Mouse (Mus musculus): ENCODE measurements around the gene Krtcap2.
"Not testable (repeated sequence)": the region's sequence is repeated elsewhere in the genome, so short reads cannot be mapped to it uniquely, and the experiment has no call there.

Gene Krtcap2

GRCm38 (mm10) chr3:89245688-89246171 is at the start of gene Krtcap2:
Gene Krtcap2 (plus strand): TSS chr3:89245966.
- DNase-seq (ENCODE audit: low spot score): peak; percentile 76

GRCm38 (mm10) chr3:89195979-89196877 is 49.5 kb upstream of the Krtcap2 start:
- DNase-seq (ENCODE audit: low spot score): peak; percentile 85

- DNase-seq (ENCODE audit: low spot score): no peak
These were observed 45.9 kb upstream of the Krtcap2 start for GRCm38 (mm10) chr3:89199839-89200238.

GRCm38 (mm10) chr3:89202253-89203141 is 43.3 kb upstream of the Krtcap2 start, which contains the start of gene Gba:
Gene Gba (plus strand): TSS chr3:89202928.
- DNase-seq (ENCODE audit: low spot score): peak; percentile 88

GRCm38 (mm10) chr3:89203142-89203514 is 42.6 kb upstream of the Krtcap2 start:
- DNase-seq (ENCODE audit: low spot score): no peak

GRCm38 (mm10) chr3:89206079-89206478 is 39.7 kb upstream of the Krtcap2 start:
- no peak for DNase-seq (ENCODE audit: low spot score)

GRCm38 (mm10) chr3:89206695-89207094 is 39.1 kb upstream of the Krtcap2 start:
- DNase-seq (ENCODE audit: low spot score): no peak

GRCm38 (mm10) chr3:89208075-89208657 is 37.6 kb upstream of the Krtcap2 start:
- DNase-seq (ENCODE audit: low spot score): no peak

GRCm38 (mm10) chr3:89208736-89209135 is 37.0 kb upstream of the Krtcap2 start:
- no peak for DNase-seq (ENCODE audit: low spot score)

- DNase-seq (ENCODE audit: low spot score): no peak
These were observed 36.0 kb upstream of the Krtcap2 start for GRCm38 (mm10) chr3:89209731-89210130.

- no peak for DNase-seq (ENCODE audit: low spot score)
These were observed 35.6 kb upstream of the Krtcap2 start for GRCm38 (mm10) chr3:89210162-89210561.

GRCm38 (mm10) chr3:89210731-89211130 is 35.0 kb upstream of the Krtcap2 start:
- no peak for DNase-seq (ENCODE audit: low spot score)

GRCm38 (mm10) chr3:89213803-89214530 is 31.8 kb upstream of the Krtcap2 start:
- peak; percentile 92 for DNase-seq (ENCODE audit: low spot score)

- peak; percentile 17 for DNase-seq (ENCODE audit: low spot score)
These were observed 30.9 kb upstream of the Krtcap2 start, which contains the start of gene Thbs3 for GRCm38 (mm10) chr3:89214681-89215411. Gene Thbs3 (plus strand): TSS chr3:89215180.

GRCm38 (mm10) chr3:89215853-89216252 is 29.9 kb upstream of the Krtcap2 start:
- DNase-seq (ENCODE audit: low spot score): peak; percentile 90

- DNase-seq (ENCODE audit: low spot score): not testable (repeated sequence)
These were observed 29.4 kb upstream of the Krtcap2 start for GRCm38 (mm10) chr3:89216407-89216806.

- DNase-seq (ENCODE audit: low spot score): no peak
These were observed 27.5 kb upstream of the Krtcap2 start for GRCm38 (mm10) chr3:89218271-89218670.

GRCm38 (mm10) chr3:89219546-89219945 is 26.2 kb upstream of the Krtcap2 start:
- DNase-seq (ENCODE audit: low spot score): no peak

GRCm38 (mm10) chr3:89221167-89221566 is 24.6 kb upstream of the Krtcap2 start:
- DNase-seq (ENCODE audit: low spot score): no peak

- DNase-seq (ENCODE audit: low spot score): no peak
These were observed 21.0 kb upstream of the Krtcap2 start for GRCm38 (mm10) chr3:89224796-89225195.

Measured in layer of hippocampus, adult 11-12 months (tissue).